Mouse (Mus musculus): ENCODE results near the gene 1700067K01Rik. TPM values are rescaled to one million over a fixed set of nuclear protein-coding genes. Genes with fewer than 3 reads are reported as not detected.

The 1700067K01Rik gene
- polyA plus RNA-seq, 1 experiment: 0.91 TPM

DNA sequence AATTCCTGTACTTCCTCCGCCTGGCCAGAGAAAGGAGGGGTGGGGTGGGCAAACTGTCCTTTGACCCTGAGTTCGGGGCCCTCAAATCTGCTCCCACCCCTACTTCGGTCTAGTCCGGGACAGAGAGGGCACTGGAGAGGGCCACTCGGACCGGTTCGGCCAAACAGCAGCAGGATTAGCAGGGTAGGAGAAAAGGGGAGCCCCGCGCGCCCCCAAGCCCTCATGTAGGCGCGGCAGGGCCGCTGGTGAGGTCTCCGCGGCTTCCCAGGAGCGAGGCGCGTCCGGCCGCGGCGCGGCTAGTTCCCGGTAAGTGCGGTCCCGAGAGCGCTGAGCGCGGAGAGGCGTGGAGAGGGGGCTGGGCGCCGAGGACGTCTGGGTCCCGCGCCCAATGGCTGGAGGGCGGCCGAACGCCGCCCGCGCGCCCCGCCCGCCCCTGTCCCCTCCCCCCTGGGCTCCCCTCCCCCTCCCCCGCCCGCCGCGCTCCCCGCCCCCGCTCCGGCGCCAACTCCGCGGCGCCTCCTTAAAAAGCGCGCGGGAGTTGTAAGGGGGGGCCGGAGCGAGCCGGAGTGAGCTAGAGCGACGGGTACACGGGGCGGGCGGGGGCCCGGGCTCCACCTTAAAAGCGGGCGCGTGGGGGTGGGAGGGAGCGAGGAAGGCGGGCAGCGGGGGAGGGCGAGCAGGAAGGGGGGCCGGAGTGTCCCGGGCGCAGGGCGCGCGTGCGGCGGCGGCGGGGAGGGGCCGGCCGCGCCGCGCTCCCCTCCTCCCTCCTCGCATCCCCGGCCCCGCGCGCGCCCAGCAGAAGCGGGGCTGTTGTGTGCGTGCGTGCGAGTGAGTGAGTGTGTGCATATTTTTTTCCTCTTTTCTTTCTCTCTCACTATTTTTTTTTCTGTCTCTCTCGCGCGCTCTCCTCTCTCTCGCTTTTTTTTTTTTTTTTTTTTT, 4.5 kb upstream of the 1700067K01Rik start:
- Histone ChIP-seq H3K27me3 (ENCODE audit: control insufficient read depth, insufficient read depth, low read length) (no peaks in the 10 kb centered on the region), H3K4me3 (ENCODE audit: low read depth, low read length) (peak overlapping the region; percentile 88), H3K36me3 (ENCODE audit: control insufficient read depth, insufficient read depth, low read length) (peaks cover 6% of the 10 kb centered on the region), H3K27ac (ENCODE audit: insufficient read depth, low read depth, low read length) (peak overlapping the region; percentile 69), H3K4me1 (ENCODE audit: control insufficient read depth, insufficient read depth, insufficient read length, low read length) (peaks cover 6% of the 10 kb centered on the region)
- TF ChIP-seq POLR2A (IDR thresholded peaks at IDR 0.05; ENCODE audit: low read depth, low read length) (peak; percentile 90), CTCF (IDR thresholded peaks at IDR 0.05; ENCODE audit: extremely low read depth, insufficient read length, insufficient replicate concordance, low read depth, low read length) (no peak)
- WGBS: 1% methylated on average over 78 of the region's 103 CpGs

DNA sequence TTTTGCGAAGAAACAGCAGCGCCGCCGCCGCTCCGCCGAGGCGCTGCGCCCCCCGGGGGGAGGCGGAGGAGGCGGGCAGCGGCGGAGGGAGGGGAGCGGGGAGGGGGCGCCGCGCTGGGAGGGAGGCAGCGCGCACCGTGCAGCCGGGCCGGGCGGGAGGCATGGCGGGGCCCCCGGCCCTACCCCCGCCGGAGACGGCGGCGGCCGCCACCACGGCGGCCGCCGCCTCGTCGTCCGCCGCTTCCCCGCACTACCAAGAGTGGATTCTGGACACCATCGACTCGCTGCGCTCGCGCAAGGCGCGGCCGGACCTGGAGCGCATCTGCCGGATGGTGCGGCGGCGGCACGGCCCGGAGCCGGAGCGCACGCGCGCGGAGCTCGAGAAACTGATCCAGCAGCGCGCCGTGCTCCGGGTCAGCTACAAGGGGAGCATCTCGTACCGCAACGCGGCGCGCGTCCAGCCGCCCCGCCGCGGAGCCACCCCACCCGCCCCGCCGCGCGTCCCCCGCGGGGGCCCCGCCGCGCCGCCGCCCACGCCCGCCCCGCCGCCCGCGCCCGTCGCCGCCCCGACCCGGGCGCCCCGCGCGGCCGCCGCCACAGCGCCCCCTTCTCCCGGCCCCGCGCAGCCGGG, 3.7 kb upstream of the 1700067K01Rik start, which contains the start of gene Samd1:
Gene Samd1 (plus strand): TSS at position 162 of the 631 bp plus-strand sequence.
- Histone ChIP-seq H3K36me3 (ENCODE audit: control insufficient read depth, insufficient read depth, low read length) (peaks cover 5% of the 10 kb centered on the region), H3K27ac (ENCODE audit: insufficient read depth, low read depth, low read length) (peak within 1 kb of the TSS; percentile 69), H3K27me3 (ENCODE audit: control insufficient read depth, insufficient read depth, low read length) (no peaks in the 10 kb centered on the region), H3K4me3 (ENCODE audit: low read depth, low read length) (peak within 1 kb of the TSS; percentile 88), H3K4me1 (ENCODE audit: control insufficient read depth, insufficient read depth, insufficient read length, low read length) (peaks cover 6% of the 10 kb centered on the region)
- 8% methylated on average over 99 of the region's 112 CpGs for WGBS
- TF ChIP-seq CTCF (IDR thresholded peaks at IDR 0.05; ENCODE audit: extremely low read depth, insufficient read length, insufficient replicate concordance, low read depth, low read length): no peak
- no peak for TF ChIP-seq POLR2A (IDR thresholded peaks at IDR 0.05; ENCODE audit: low read depth, low read length)

DNA sequence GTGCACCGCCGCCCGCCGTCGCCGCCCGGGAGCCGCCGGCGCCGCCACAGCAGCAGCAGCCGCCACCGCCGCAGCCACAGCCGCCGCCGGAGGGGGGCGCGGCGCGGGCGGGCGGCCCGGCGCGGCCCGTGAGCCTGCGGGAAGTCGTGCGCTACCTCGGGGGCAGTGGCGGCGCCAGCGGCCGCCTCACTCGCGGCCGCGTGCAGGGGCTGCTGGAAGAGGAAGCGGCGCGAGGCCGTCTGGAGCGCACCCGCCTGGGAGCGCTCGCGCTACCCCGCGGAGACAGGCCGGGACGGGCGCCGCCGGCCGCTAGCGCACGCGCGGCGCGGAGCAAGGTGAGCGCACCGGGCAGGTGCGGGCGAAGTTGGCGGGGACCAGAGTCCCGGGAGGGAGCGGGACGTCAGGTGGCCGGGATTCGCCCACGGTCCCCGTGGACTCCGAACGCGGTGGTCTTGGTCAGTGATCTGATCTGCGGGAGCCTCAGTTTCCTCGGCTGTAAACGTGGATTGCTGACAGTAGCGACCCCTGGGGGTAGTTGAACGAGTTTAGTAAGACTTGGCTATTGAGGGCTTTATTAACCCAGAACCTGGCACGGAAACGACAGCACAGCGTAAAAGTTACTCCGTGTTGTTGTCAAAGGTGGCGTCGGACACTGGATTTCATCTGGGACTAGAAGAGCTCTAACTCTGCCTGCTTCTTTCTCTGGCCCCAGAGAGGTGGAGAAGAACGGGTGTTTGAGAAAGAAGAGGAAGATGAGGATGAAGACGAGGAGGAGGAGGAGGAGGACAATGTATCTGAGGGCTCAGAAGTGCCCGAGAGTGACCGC, 2.9 kb upstream of the 1700067K01Rik start:
- H3K27ac ChIP-seq (ENCODE audit: insufficient read depth, low read depth, low read length): no peak overlapping the region
- H3K4me3 ChIP-seq (ENCODE audit: low read depth, low read length): peak overlapping the region; percentile 66
- H3K4me1 ChIP-seq (ENCODE audit: control insufficient read depth, insufficient read depth, insufficient read length, low read length): peaks cover 12% of the 10 kb centered on the region
- no peaks in the 10 kb centered on the region for H3K27me3 ChIP-seq (ENCODE audit: control insufficient read depth, insufficient read depth, low read length)
- H3K36me3 ChIP-seq (ENCODE audit: control insufficient read depth, insufficient read depth, low read length): peaks cover 5% of the 10 kb centered on the region
- TF ChIP-seq CTCF (IDR thresholded peaks at IDR 0.05; ENCODE audit: extremely low read depth, insufficient read length, insufficient replicate concordance, low read depth, low read length) (peak; percentile 50; the same call in 1 of the 2 replicates), POLR2A (IDR thresholded peaks at IDR 0.05; ENCODE audit: low read depth, low read length) (no peak)
- 10% methylated on average over 92 of the region's 92 CpGs for WGBS

DNA sequence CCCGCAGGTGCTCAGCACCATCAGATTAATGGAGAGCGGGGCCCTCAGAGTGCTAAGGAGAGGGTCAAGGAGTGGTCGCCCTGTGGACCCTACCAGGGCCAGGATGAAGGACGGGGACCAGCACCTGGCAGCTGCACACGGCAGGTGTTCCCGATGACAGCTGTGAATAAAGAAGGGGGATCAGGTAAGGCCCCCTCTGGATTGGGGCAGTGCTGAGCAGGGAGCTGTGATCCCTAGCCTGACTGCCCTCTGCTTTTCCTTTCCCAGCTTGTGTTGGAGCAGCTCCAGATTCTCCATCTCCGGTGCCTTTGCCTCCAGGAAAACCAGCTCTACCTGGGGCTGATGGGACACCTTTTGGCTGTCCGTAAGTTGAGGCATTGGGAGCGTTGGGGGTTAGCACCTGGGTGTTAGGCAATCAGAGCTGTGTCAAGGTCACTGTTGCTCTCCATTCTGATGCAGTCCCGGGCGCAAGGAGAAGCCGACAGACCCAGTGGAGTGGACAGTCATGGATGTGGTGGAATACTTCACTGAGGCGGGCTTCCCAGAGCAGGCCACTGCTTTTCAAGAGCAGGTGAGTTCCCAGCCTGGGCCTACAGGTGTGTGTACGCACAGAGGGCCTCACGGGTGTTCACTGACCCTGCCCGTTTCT, 2.1 kb upstream of the 1700067K01Rik start:
- Histone ChIP-seq H3K27me3 (ENCODE audit: control insufficient read depth, insufficient read depth, low read length) (no peaks in the 10 kb centered on the region), H3K4me3 (ENCODE audit: low read depth, low read length) (peak overlapping the region; percentile 66), H3K27ac (ENCODE audit: insufficient read depth, low read depth, low read length) (no peak overlapping the region), H3K4me1 (ENCODE audit: control insufficient read depth, insufficient read depth, insufficient read length, low read length) (peaks cover 12% of the 10 kb centered on the region), H3K36me3 (ENCODE audit: control insufficient read depth, insufficient read depth, low read length) (peaks cover 4% of the 10 kb centered on the region)
- WGBS: 56% methylated on average over 16 of the region's 16 CpGs
- TF ChIP-seq POLR2A (IDR thresholded peaks at IDR 0.05; ENCODE audit: low read depth, low read length) (no peak; the same call in 1 of the 2 replicates), CTCF (IDR thresholded peaks at IDR 0.05; ENCODE audit: extremely low read depth, insufficient read length, insufficient replicate concordance, low read depth, low read length) (no peak)

DNA sequence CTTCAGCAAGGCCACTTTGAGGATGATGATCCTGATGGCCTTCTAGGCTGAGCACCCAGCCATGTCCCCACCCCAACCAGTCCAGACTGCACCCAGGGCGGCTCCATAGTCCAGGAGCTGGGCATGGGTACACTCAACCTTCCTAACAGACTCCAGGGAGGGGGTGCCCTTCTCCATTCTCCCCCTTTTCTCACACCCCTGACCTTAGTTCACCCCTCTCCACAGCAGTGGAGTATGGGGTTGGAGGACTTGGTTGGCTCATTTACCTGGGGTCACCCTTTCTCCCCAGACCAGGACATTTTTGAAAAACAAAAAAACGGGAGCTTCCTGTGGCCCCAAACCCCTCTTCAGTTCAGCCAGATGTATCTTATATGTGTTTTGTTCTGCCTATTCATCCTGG, 1.5 kb upstream of the 1700067K01Rik start:
- TF ChIP-seq CTCF (IDR thresholded peaks at IDR 0.05; ENCODE audit: extremely low read depth, insufficient read length, insufficient replicate concordance, low read depth, low read length) (no peak), POLR2A (IDR thresholded peaks at IDR 0.05; ENCODE audit: low read depth, low read length) (no peak)
- no peaks in the 10 kb centered on the region for H3K27me3 ChIP-seq (ENCODE audit: control insufficient read depth, insufficient read depth, low read length)
- WGBS: 88% methylated on average over 2 of the region's 2 CpGs
- H3K4me3 ChIP-seq (ENCODE audit: low read depth, low read length): no peak overlapping the region
- peaks cover 4% of the 10 kb centered on the region for H3K36me3 ChIP-seq (ENCODE audit: control insufficient read depth, insufficient read depth, low read length)
- peaks cover 12% of the 10 kb centered on the region for H3K4me1 ChIP-seq (ENCODE audit: control insufficient read depth, insufficient read depth, insufficient read length, low read length)
- H3K27ac ChIP-seq (ENCODE audit: insufficient read depth, low read depth, low read length): no peak overlapping the region

DNA sequence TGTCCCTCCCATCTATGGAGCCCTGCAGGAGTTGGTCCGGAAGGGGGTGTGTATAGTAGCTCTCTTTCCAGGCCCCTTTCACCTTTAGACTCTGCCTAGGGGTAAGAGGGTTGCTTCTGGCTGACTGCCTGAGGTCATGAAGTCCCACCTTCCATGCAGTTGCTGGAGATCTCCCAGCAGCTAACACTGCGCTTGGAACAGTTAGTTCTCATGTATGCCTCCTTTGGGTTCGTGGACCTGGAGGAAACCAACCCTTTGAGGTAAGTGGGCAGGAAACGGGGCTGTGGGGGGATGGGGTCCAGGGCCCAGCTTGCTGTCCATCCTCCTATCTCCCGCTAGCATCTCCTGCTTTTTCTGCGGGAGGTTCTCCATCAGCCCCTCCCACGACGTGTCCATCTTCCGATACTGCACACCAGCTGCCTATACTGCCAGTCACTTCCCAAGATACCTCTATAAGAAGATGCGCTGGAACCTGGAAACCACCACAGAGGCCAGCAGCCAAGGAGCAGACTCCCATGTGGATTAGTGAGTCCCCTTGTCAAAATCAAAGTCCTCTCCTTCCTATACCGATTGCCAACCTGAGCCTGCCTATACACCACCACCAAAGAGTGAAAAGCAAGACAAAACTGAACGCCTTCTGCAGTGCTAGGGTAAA, 1.8 kb downstream of the 1700067K01Rik start:
- TF ChIP-seq POLR2A (IDR thresholded peaks at IDR 0.05; ENCODE audit: low read depth, low read length) (no peak), CTCF (IDR thresholded peaks at IDR 0.05; ENCODE audit: extremely low read depth, insufficient read length, insufficient replicate concordance, low read depth, low read length) (no peak)
- Histone ChIP-seq H3K4me3 (ENCODE audit: low read depth, low read length) (no peak overlapping the region; the same call in 1 of the 2 replicates), H3K27ac (ENCODE audit: insufficient read depth, low read depth, low read length) (no peak overlapping the region), H3K27me3 (ENCODE audit: control insufficient read depth, insufficient read depth, low read length) (no peaks in the 10 kb centered on the region), H3K36me3 (ENCODE audit: control insufficient read depth, insufficient read depth, low read length) (peaks cover 4% of the 10 kb centered on the region), H3K4me1 (ENCODE audit: control insufficient read depth, insufficient read depth, insufficient read length, low read length) (peaks cover 12% of the 10 kb centered on the region)
- WGBS: 74% methylated on average over 12 of the region's 12 CpGs

All from small intestine, adult 2 months (tissue).